Mouse (Mus musculus) E14TG2a.4 (cell line): ENCODE measurements around the gene Gas2l3.

Source experiments
- CTCF ChIP-seq: conservative IDR thresholded peaks from 2 replicates; pipeline ENCODE4 v1.5.1; 2014; ENCODE audit warnings: low read length
- NANOG ChIP-seq: IDR thresholded peaks from 2 replicates; pipeline ENCODE4 v1.6.1; 2014; ENCODE audit warnings: borderline replicate concordance, low read length, mixed read lengths
- POU5F1 ChIP-seq: IDR thresholded peaks from 2 replicates; pipeline ENCODE4 v1.6.1; 2014; ENCODE audit warnings: low read length, borderline replicate concordance

GRCm38 (mm10) chr10:89415478-89415877, 28.3 kb downstream of the Gas2l3 start:
- TF ChIP-seq CTCF (no peak), NANOG (no peak), POU5F1 (no peak)
